Mouse (Mus musculus) embryonic fibroblast, embryonic 13.5 days (primary cell): ENCODE results near the gene Gria3.

Source experiments
- CTCF ChIP-seq: IDR thresholded peaks from 2 replicates; pipeline ENCODE4 v1.5.1; 2011; ENCODE audit warnings: mild to moderate bottlenecking, control low read depth, low read length, moderate library complexity, borderline replicate concordance; ENCODE audit not compliant: insufficient read depth
- POLR2A ChIP-seq: IDR thresholded peaks from 2 replicates; pipeline ENCODE4 v1.6.1; 2011; ENCODE audit warnings: low read depth, mild to moderate bottlenecking, control low read depth, low read length, moderate library complexity

DNA sequence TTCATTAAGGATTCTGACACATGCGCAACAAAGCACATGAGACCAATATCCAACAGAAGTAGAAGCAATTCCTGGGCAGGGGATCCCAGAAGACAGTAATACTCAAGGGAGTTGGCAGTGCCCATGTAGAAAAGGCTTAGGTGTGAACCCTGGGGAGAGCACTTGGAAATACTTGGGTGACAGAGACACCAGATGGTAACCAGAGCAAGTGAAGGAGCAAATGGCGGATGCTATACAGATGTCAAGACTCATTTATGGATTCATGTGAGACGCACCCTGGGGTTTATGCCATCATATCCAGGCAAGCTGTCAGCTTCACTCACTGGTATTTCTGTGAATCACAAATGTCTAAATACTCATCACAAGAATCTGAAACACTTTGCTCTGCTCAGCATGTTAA lies 187.0 kb downstream of the Gria3 start:
- TF ChIP-seq POLR2A (no peak), CTCF (no peak)
